Mouse (Mus musculus) midbrain, embryonic 10.5 days (tissue): ENCODE data around the gene Enpp4. TPM values are rescaled to one million over a fixed set of nuclear protein-coding genes. Genes with fewer than 3 reads are reported as not detected.

Source experiments
- DNase-seq: peaks from one replicate; pipeline ENCODE4 v3.0.0-alpha.2; 2017; ENCODE audit warnings: low spot score
- H3K27ac ChIP-seq: fragments of 300-500 bp; sonication (generic); replicated peaks from 2 replicates; pipeline ENCODE4 v1.5.1; 2016; ENCODE audit warnings: mild to moderate bottlenecking
- H3K27me3 ChIP-seq: fragments of 300-500 bp; sonication (generic); 2 replicates; pipeline ENCODE4 v1.6.1; 2016; ENCODE audit warnings: low read depth, mild to moderate bottlenecking; ENCODE audit not compliant: poor library complexity, severe bottlenecking
- H3K36me3 ChIP-seq: fragments of 300-500 bp; sonication (generic); 2 replicates; pipeline ENCODE4 v1.6.1; 2016; ENCODE audit warnings: mild to moderate bottlenecking, moderate library complexity
- H3K4me1 ChIP-seq: fragments of 300-500 bp; sonication (generic); 2 replicates; pipeline ENCODE4 v1.6.1; 2016
- H3K4me3 ChIP-seq: fragments of 300-500 bp; sonication (generic); 2 replicates; pipeline ENCODE4 v1.5.1; 2016; ENCODE audit warnings: mild to moderate bottlenecking, moderate library complexity
- H3K9me3 ChIP-seq: fragments of 300-500 bp; sonication (generic); replicated peaks from 2 replicates; pipeline ENCODE4 v1.6.1; 2016; ENCODE audit warnings: mild to moderate bottlenecking
- WGBS: fragments of 180-500 bp; shearing (Covaris S2); methylation state at CpG from one replicate; pipeline ENCODE4 v1.1.7; 2016; 5-methylcytosine and 5-hydroxymethylcytosine counted together
- polyA plus RNA-seq: library from polyadenylated mRNA; unstranded; fragments of >200 nt; fragmentation: Nextera tagmentation; extraction: Ambion mirVana; gene quantifications from 2 replicates; pipeline ENCODE4 v1.2.1, GENCODE M21; 2016

The Enpp4 gene
- 2.4 and 3.5 TPM in 2 replicates for polyA plus RNA-seq

GRCm38 (mm10) chr17:44105287-44106138, at the start of gene Enpp4:
Gene Enpp4 (minus strand): TSS chr17:44105809.
- H3K36me3 ChIP-seq: no peaks in the 10 kb centered on the region
- peaks cover 10% of the 10 kb centered on the region for H3K4me1 ChIP-seq
- peaks cover 48% of the 10 kb centered on the region for H3K27me3 ChIP-seq
- under 1% methylated on average over 76 of the region's 76 CpGs for WGBS
- peak within 1 kb of the TSS; percentile 71 for H3K4me3 ChIP-seq
- peak; percentile 79 for DNase-seq
- no peaks in the 10 kb centered on the region for H3K9me3 ChIP-seq
- H3K27ac ChIP-seq: peak within 1 kb of the TSS; percentile 77

- no peak for DNase-seq
- Histone ChIP-seq H3K36me3 (no peaks in the 10 kb centered on the region), H3K9me3 (no peaks in the 10 kb centered on the region), H3K4me1 (no peaks in the 10 kb centered on the region), H3K27me3 (no peaks in the 10 kb centered on the region), H3K4me3 (no peak overlapping the region), H3K27ac (no peak overlapping the region)
- WGBS: 75% methylated on average over 2 of the region's 2 CpGs
Measured at GRCm38 (mm10) chr17:44155204-44155603, 49.6 kb upstream of the Enpp4 start.

GRCm38 (mm10) chr17:44153871-44154270, 48.3 kb upstream of the Enpp4 start:
- no peaks in the 10 kb centered on the region for H3K36me3 ChIP-seq
- no peaks in the 10 kb centered on the region for H3K9me3 ChIP-seq
- no peak overlapping the region for H3K27ac ChIP-seq
- H3K27me3 ChIP-seq: no peaks in the 10 kb centered on the region
- H3K4me1 ChIP-seq: no peaks in the 10 kb centered on the region
- no peak overlapping the region for H3K4me3 ChIP-seq
- 58% methylated on average over 5 of the region's 5 CpGs for WGBS
- no peak for DNase-seq

- Histone ChIP-seq H3K4me1 (no peaks in the 10 kb centered on the region), H3K27me3 (no peaks in the 10 kb centered on the region), H3K4me3 (no peak overlapping the region), H3K9me3 (no peaks in the 10 kb centered on the region), H3K27ac (no peak overlapping the region), H3K36me3 (no peaks in the 10 kb centered on the region)
- DNase-seq: no peak
- 84% methylated on average over 8 of the region's 8 CpGs for WGBS
Measured at GRCm38 (mm10) chr17:44151889-44152288, 46.3 kb upstream of the Enpp4 start.

GRCm38 (mm10) chr17:44151130-44151529, 45.5 kb upstream of the Enpp4 start:
- Histone ChIP-seq H3K4me1 (no peaks in the 10 kb centered on the region), H3K27me3 (no peaks in the 10 kb centered on the region), H3K9me3 (no peaks in the 10 kb centered on the region), H3K27ac (no peak overlapping the region), H3K4me3 (no peak overlapping the region), H3K36me3 (no peaks in the 10 kb centered on the region)
- DNase-seq: peak; percentile 32
- WGBS: 70% methylated on average over 3 of the region's 3 CpGs

- H3K27ac ChIP-seq: no peak overlapping the region
- no peaks in the 10 kb centered on the region for H3K27me3 ChIP-seq
- H3K9me3 ChIP-seq: no peaks in the 10 kb centered on the region
- no peak overlapping the region for H3K4me3 ChIP-seq
- H3K36me3 ChIP-seq: no peaks in the 10 kb centered on the region
- WGBS: 89% methylated on average over 5 of the region's 5 CpGs
- H3K4me1 ChIP-seq: no peaks in the 10 kb centered on the region
- DNase-seq: no peak
Measured at GRCm38 (mm10) chr17:44148109-44148846, 42.7 kb upstream of the Enpp4 start.

- 75% methylated on average over 1 of the region's 1 CpGs for WGBS
- Histone ChIP-seq H3K9me3 (no peaks in the 10 kb centered on the region), H3K4me1 (no peaks in the 10 kb centered on the region), H3K4me3 (no peak overlapping the region), H3K27ac (no peak overlapping the region), H3K36me3 (no peaks in the 10 kb centered on the region), H3K27me3 (no peaks in the 10 kb centered on the region)
- no peak for DNase-seq
Measured at GRCm38 (mm10) chr17:44145806-44146205, 40.2 kb upstream of the Enpp4 start.

GRCm38 (mm10) chr17:44136863-44137640, 31.4 kb upstream of the Enpp4 start:
- no peak for DNase-seq
- WGBS: 94% methylated on average over 10 of the region's 10 CpGs
- no peaks in the 10 kb centered on the region for H3K27me3 ChIP-seq
- no peak overlapping the region for H3K4me3 ChIP-seq
- H3K27ac ChIP-seq: no peak overlapping the region
- H3K9me3 ChIP-seq: no peaks in the 10 kb centered on the region
- H3K4me1 ChIP-seq: no peaks in the 10 kb centered on the region
- no peaks in the 10 kb centered on the region for H3K36me3 ChIP-seq

GRCm38 (mm10) chr17:44136018-44136417, 30.4 kb upstream of the Enpp4 start:
- no peaks in the 10 kb centered on the region for H3K27me3 ChIP-seq
- no peak overlapping the region for H3K27ac ChIP-seq
- H3K4me3 ChIP-seq: no peak overlapping the region
- H3K36me3 ChIP-seq: no peaks in the 10 kb centered on the region
- no peak for DNase-seq
- H3K4me1 ChIP-seq: no peaks in the 10 kb centered on the region
- 86% methylated on average over 8 of the region's 8 CpGs for WGBS
- H3K9me3 ChIP-seq: no peaks in the 10 kb centered on the region

GRCm38 (mm10) chr17:44134545-44134944, 28.9 kb upstream of the Enpp4 start:
- H3K36me3 ChIP-seq: no peaks in the 10 kb centered on the region
- WGBS: 86% methylated on average over 9 of the region's 9 CpGs
- H3K27ac ChIP-seq: no peak overlapping the region
- H3K4me1 ChIP-seq: no peaks in the 10 kb centered on the region
- no peak overlapping the region for H3K4me3 ChIP-seq
- DNase-seq: no peak
- H3K27me3 ChIP-seq: no peaks in the 10 kb centered on the region
- no peaks in the 10 kb centered on the region for H3K9me3 ChIP-seq

GRCm38 (mm10) chr17:44134106-44134505, 28.5 kb upstream of the Enpp4 start:
- Histone ChIP-seq H3K4me1 (no peaks in the 10 kb centered on the region), H3K36me3 (no peaks in the 10 kb centered on the region), H3K4me3 (no peak overlapping the region), H3K27me3 (no peaks in the 10 kb centered on the region), H3K27ac (no peak overlapping the region), H3K9me3 (no peaks in the 10 kb centered on the region)
- WGBS: 76% methylated on average over 6 of the region's 6 CpGs
- no peak for DNase-seq

- H3K27ac ChIP-seq: no peak overlapping the region
- 10% methylated on average over 7 of the region's 7 CpGs for WGBS
- no peaks in the 10 kb centered on the region for H3K4me1 ChIP-seq
Measured at GRCm38 (mm10) chr17:44130429-44130828, 24.8 kb upstream of the Enpp4 start.

More at GRCm38 (mm10) chr17:44130429-44130828, 24.8 kb upstream of the Enpp4 start:
- DNase-seq: peak; percentile 44
- Histone ChIP-seq H3K9me3 (peaks cover 5% of the 10 kb centered on the region; the same call in 1 of the 2 replicates), H3K27me3 (no peaks in the 10 kb centered on the region), H3K4me3 (no peak overlapping the region), H3K36me3 (no peaks in the 10 kb centered on the region)
